Mouse (Mus musculus) liver, adult 2 months (tissue): ENCODE measurements around the gene Pald1. TPM values are rescaled to one million over a fixed set of nuclear protein-coding genes. Genes with fewer than 3 reads are reported as not detected.

Source experiments
- DNase-seq: peaks from one replicate; pipeline ENCODE4 v3.0.0-alpha.2; 2011; ENCODE audit warnings: low read depth, low spot score; ENCODE audit errors: extremely low read depth
- H3K27ac ChIP-seq: fragments of 200-500 bp; replicated peaks from 2 replicates; pipeline ENCODE4 v1.5.1; 2012; ENCODE audit warnings: low read depth, mild to moderate bottlenecking, control low read depth, inconsistent platforms, low read length; ENCODE audit not compliant: insufficient read depth
- H3K27me3 ChIP-seq: fragments of 200-500 bp; 2 replicates; pipeline ENCODE4 v1.6.1; 2012; ENCODE audit warnings: mild to moderate bottlenecking, moderate library complexity, low read length, inconsistent platforms; ENCODE audit not compliant: control insufficient read depth, insufficient read depth
- H3K36me3 ChIP-seq: fragments of 200-500 bp; 2 replicates; pipeline ENCODE4 v1.6.1; 2012; ENCODE audit warnings: low read length, inconsistent platforms; ENCODE audit not compliant: control insufficient read depth, insufficient read depth
- H3K4me1 ChIP-seq: fragments of 200-500 bp; 2 replicates; pipeline ENCODE4 v1.6.1; 2011; ENCODE audit warnings: low read length; ENCODE audit not compliant: control insufficient read depth, insufficient read depth
- H3K4me3 ChIP-seq: fragments of 200-500 bp; 2 replicates; pipeline ENCODE4 v1.5.1; 2011; ENCODE audit warnings: low read depth, mild to moderate bottlenecking, control low read depth, low read length, moderate library complexity; ENCODE audit not compliant: insufficient read depth
- H3K79me2 ChIP-seq: fragments of 200-500 bp; 2 replicates; pipeline ENCODE4 v1.6.1; 2012; ENCODE audit warnings: inconsistent platforms, mild to moderate bottlenecking, low read length, moderate library complexity; ENCODE audit not compliant: control insufficient read depth, insufficient read depth
- H3K9ac ChIP-seq: fragments of 200-500 bp; 2 replicates; pipeline ENCODE4 v1.6.1; 2012; ENCODE audit warnings: low read depth, mild to moderate bottlenecking, control low read depth, inconsistent platforms, low read length
- CTCF ChIP-seq: fragments of 200-500 bp; IDR thresholded peaks from 2 replicates; pipeline ENCODE4 v1.5.1; 2011; ENCODE audit warnings: low read depth, low read length, control low read depth
- POLR2A ChIP-seq: fragments of 200-500 bp; IDR thresholded peaks from 2 replicates; pipeline ENCODE4 v1.6.1; 2011; ENCODE audit warnings: low read length, control low read depth; ENCODE audit not compliant: insufficient read depth; ENCODE audit errors: extremely low read depth
- WGBS: fragments of 180-500 bp; shearing (Covaris S2); methylation state at CpG from one replicate; pipeline ENCODE4 v1.1.7; 2018; 5-methylcytosine and 5-hydroxymethylcytosine counted together
- polyA plus RNA-seq: library from polyadenylated mRNA; depleted of rRNA; stranded (reverse); fragments of >200 nt; gene quantifications from 2 replicates; pipeline ENCODE4 v1.2.3, GENCODE M21; 2012
- total RNA-seq: library from RNA; depleted of rRNA; stranded (reverse); fragments of >200 nt; gene quantifications from 2 replicates; pipeline ENCODE4 v1.2.3, GENCODE M21; 2014

Gene Pald1
- total and polyA plus RNA-seq, 2 experiments: 7.5 to 8.1 TPM

DNA sequence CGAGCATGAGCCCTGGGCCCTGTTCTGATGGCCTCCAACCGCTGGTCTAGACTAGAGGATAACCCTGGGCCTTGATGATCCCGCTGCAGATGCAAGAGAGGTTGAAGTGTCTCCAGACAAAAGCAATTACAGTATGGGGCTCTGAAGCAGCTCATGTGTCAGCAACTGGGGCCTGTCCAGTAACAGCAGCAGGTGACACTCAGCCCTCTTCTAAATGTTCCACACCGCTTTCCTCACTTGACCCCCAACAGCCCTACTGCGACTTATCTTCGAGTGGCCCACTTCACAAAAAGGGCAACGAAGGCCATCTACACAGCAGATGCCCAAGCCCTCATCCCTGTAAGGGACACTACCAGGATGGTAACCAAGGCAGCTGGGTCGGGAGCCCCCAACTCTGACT lies 38.2 kb downstream of the Pald1 start:
- DNase-seq: no peak
- WGBS: 84% methylated on average over 8 of the region's 8 CpGs
- no peak for TF ChIP-seq CTCF
- no peak for TF ChIP-seq POLR2A
- H3K27me3 ChIP-seq: no peaks in the 10 kb centered on the region
- no peaks in the 10 kb centered on the region; the same call in 1 of the 2 replicates for H3K36me3 ChIP-seq
- no peaks in the 10 kb centered on the region for H3K79me2 ChIP-seq
- H3K4me3 ChIP-seq: no peak overlapping the region
- H3K4me1 ChIP-seq: peaks cover 10% of the 10 kb centered on the region
- H3K27ac ChIP-seq: no peak overlapping the region
- H3K9ac ChIP-seq: no peak overlapping the region

DNA sequence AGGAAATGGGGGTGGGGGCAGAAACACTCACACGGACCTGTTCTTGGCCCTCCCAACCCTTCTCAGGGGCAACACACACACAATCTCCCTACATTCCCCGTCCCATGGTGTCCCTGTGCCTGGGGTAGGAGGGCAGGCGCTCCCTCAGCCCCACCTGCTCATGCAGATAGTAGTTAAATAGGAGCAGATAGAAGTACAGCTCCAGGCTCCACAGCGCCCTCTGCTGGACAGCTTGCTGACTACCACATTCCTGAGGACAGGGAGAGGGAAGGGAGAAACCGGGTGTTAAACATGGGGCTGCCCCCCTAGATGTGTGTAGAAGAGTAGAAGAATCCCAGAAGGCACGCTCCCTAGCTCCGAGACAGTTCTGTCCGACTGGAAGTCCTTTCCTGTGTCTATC lies 39.4 kb downstream of the Pald1 start:
- no peak overlapping the region for H3K9ac ChIP-seq
- 73% methylated on average over 8 of the region's 8 CpGs for WGBS
- no peaks in the 10 kb centered on the region for H3K79me2 ChIP-seq

DNA sequence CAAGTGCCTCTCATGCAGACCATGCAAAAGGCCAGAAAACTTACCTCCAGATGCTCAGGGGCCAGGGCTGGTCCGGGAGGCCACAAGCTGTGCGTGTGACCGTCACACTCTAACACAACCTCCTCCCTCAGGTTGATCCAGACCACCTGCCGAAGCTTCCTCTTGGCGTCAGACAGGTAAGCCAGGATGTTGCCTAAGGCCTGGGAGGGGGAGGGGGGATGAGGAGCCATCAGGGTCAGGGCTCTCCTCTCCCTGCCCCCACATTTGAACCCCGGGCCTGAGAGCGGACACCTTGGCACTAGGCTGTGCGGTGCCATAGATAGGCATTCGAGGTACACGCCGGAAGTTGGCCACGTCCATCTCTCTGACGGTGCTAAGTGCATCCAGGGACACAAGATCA lies 40.6 kb downstream of the Pald1 start:
- no peaks in the 10 kb centered on the region for H3K27me3 ChIP-seq
- no peak for TF ChIP-seq POLR2A
- no peak for TF ChIP-seq CTCF
- H3K27ac ChIP-seq: no peak overlapping the region
- 91% methylated on average over 13 of the region's 13 CpGs for WGBS
- no peak overlapping the region for H3K4me3 ChIP-seq
- no peaks in the 10 kb centered on the region for H3K79me2 ChIP-seq
- H3K9ac ChIP-seq: no peak overlapping the region
- peaks cover 13% of the 10 kb centered on the region for H3K4me1 ChIP-seq
- DNase-seq: no peak
- H3K36me3 ChIP-seq: no peaks in the 10 kb centered on the region

More for the DNA sequence above, 39.4 kb downstream of the Pald1 start:
- DNase-seq: no peak
- H3K36me3 ChIP-seq: no peaks in the 10 kb centered on the region
- H3K4me1 ChIP-seq: peaks cover 13% of the 10 kb centered on the region
- TF ChIP-seq POLR2A: no peak
- TF ChIP-seq CTCF: peak; percentile 94
- H3K4me3 ChIP-seq: no peak overlapping the region
- H3K27ac ChIP-seq: no peak overlapping the region
- H3K27me3 ChIP-seq: no peaks in the 10 kb centered on the region

DNA sequence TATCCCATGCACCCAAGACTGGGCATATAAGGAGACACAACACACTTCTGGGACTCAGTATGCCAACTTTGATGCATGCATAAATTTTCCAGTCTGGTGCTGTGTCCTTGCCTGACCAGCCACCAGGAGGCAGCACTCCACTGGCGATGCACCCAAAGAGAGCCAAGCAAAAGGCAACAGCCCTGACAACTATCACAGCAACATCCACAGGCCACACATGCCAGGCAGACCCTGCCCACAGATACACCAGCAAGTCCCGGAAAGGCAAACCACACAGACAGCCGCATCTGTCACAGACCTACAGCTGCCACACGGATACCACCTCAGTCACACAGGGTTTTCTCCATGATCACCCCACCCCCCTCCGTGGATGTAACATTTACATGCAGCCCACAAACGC lies 41.8 kb downstream of the Pald1 start:
- no peak for DNase-seq
- H3K27ac ChIP-seq: no peak overlapping the region
- no peaks in the 10 kb centered on the region for H3K79me2 ChIP-seq
- WGBS: 74% methylated on average over 6 of the region's 6 CpGs
- H3K9ac ChIP-seq: no peak overlapping the region
- H3K36me3 ChIP-seq: no peaks in the 10 kb centered on the region
- H3K27me3 ChIP-seq: no peaks in the 10 kb centered on the region
- TF ChIP-seq POLR2A: no peak
- TF ChIP-seq CTCF: peak; percentile 98
- peaks cover 15% of the 10 kb centered on the region for H3K4me1 ChIP-seq
- H3K4me3 ChIP-seq: no peak overlapping the region

DNA sequence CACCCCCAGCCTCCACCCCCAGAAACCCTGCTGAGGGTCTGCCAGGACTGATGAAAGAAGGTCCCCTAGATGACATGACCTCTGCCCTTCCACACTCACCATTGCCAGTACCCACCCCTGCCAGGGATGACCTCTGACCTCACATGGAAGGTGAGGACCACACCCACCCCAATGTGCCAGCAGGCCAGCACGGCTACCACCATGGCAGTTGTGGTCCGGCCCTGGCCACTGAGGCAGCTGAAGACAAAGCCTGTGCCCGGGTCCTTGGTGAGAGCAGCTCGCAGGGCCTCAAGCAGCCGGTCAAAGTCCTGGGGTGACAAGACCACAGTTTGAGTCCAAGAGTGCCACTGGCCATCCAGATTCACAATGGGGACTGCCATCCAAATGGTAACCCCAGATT lies 42.3 kb downstream of the Pald1 start:
- TF ChIP-seq POLR2A: no peak
- TF ChIP-seq CTCF: no peak
- 81% methylated on average over 5 of the region's 5 CpGs for WGBS

DNA sequence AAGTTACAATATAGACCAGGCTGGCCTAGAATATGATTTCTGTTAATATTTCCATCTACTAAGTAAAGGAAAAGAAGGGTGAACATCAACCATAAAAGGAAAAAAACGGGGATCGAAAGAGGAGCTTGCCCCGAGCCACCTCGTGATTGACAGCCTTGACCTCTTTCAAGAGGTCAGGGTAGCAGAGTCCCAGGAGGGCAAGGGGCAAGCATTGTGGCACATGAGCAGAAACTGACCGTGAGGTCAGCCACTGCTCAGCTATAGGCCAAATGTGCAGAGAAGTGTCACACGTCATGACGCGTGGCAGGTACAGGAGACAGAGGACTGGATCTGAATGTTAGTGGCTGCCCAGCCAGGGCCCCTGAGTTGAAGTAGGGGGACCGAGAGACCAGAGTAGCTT lies 43.1 kb downstream of the Pald1 start:
- DNase-seq: peak; percentile 79

More for the DNA sequence above, 42.3 kb downstream of the Pald1 start:
- H3K27me3 ChIP-seq: no peaks in the 10 kb centered on the region
- H3K79me2 ChIP-seq: no peaks in the 10 kb centered on the region
- H3K9ac ChIP-seq: no peak overlapping the region
- H3K27ac ChIP-seq: no peak overlapping the region
- H3K36me3 ChIP-seq: no peaks in the 10 kb centered on the region
- DNase-seq: no peak
- H3K4me3 ChIP-seq: no peak overlapping the region
- peaks cover 15% of the 10 kb centered on the region for H3K4me1 ChIP-seq

More for the DNA sequence above, 43.1 kb downstream of the Pald1 start:
- Histone ChIP-seq H3K79me2 (no peaks in the 10 kb centered on the region), H3K27me3 (no peaks in the 10 kb centered on the region), H3K9ac (no peak overlapping the region), H3K27ac (peak overlapping the region; percentile 50; the same call in 1 of the 2 replicates), H3K36me3 (no peaks in the 10 kb centered on the region), H3K4me3 (no peak overlapping the region), H3K4me1 (peaks cover 15% of the 10 kb centered on the region)
- WGBS: 36% methylated on average over 9 of the region's 9 CpGs
- TF ChIP-seq POLR2A (no peak), CTCF (no peak)
